Mouse (Mus musculus): ENCODE results near the gene Banp.

Gene Banp

DNA sequence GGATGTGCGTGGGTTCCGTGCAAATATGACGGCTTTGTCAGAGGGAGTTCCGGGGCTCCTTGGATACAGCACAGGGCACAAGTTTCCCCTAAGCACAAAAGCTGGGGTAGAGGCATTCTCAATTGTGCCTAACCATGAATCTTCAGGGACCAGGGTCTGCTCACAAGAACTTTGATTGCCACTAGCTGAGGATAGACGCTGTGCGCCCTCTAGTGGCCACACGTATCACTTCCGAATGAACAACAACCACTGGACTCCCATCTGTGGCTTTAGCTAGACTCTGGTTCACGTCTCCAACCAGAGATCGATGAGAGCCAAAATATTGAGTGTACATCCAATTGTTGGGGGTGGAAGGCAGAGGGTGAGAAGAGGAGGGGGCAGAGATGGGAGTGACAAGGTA is 23.9 kb upstream of the Banp start:
- DNase-seq (ENCODE audit: extremely low read depth, insufficient read length, low spot score), result no peak

DNA sequence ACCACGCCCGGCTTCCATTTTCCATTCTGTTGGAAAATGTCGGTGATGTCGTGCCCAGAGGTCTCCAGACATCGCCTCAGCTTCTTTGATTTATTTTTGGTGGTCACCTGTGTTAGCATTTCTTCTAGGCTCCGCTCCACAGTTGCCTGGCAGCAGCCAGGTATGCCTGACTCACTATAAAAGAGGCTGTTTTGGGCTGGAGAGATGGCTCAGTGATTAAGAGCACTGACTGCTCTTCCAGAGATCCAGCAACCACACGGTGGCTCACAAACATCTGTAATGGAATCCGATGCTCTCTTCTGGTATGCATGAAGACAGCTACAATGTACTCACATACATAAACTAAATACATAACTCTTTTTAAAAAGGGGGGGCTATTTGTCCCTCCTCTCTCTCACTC is 23.3 kb upstream of the Banp start:
- DNase-seq (ENCODE audit: extremely low read depth, insufficient read length, low spot score), result no peak

DNA sequence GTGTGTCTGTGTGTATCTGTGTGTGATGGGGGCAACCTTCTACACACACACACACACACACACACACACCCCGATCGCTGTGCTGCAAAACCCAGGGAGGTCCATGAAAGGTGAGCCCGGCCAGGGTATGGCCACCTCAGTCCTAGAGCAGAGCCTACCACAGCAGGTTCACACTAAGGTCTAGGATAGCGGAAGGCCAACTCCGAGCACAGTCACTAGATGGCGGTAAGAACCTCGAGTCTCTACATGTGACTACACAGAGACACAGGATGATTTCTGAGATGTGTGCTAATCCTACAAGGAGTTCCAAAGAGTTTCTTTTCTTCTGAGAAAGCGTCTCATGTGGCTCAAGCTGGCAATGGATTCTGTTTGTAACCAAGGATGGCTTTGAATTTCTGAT is 22.2 kb upstream of the Banp start:
- no peak for DNase-seq (ENCODE audit: extremely low read depth, insufficient read length, low spot score)

DNA sequence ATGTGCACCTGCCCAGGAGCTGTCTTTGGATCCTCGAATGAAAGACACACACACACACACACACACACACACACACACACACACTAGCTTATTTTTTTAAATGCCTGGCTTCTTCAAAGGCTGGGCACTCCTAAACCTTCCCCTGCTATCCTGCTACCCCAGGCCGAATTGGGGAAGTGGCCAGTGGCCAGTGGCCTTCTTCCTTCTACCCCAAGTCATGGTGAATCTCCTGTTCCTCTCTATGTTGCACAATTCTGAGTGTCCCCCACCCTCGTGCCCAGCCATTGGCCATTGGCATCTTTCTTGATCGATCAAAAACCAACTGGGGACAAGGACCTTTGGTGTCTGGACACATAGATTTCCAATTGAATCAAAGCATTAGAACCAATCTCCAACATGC is 19.5 kb upstream of the Banp start:
- no peak for DNase-seq (ENCODE audit: extremely low read depth, insufficient read length, low spot score)

DNA sequence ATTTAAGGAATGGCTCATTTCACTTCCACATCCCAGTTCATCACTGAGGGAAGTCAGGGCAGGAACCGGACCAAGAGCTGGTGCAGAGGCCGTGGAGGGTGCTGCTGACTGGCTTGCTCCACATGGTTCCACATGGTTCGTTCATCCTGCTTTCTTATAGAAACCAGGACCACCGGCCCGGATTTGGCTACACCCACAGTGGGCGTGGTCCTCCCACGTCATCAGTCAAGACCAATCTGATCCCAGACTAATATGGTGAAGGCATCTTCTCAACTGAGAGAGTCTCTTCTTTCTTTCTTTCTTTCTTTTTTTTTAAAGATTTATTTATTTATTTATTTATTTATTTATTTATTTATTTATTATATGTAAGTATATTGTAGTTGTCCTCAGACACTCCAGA is 18.0 kb upstream of the Banp start:
- no peak for DNase-seq (ENCODE audit: extremely low read depth, insufficient read length, low spot score)

DNA sequence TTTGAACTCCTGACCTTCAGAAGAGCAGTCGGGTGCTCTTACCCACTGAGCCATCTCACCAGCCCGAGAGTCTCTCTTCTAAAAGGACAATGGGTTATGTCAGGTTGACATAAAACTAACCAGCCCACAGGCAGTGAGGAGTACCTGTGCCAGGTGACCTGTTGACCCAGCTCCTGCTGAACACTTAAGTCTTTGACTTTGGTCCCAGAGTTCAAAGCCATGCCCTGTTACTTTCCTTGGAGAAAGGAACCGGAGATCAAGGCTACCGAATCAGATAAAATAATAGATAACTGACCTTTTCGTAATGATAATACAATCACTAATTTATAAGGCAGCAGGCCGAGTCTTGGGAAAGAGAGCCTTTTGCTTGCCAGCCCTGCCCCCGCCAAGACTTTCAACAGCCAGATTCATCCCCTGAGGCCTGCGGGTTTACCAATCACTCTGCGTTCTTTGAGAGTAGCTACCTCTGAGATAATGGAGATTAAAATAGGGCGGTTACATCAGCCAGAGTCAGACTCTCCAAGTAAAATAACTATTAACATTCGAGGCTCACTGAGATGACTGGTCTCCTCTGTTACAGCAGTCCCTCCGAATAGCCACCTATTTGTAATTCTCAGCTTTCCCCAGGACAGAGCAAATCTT is 17.4 kb upstream of the Banp start:
- DNase-seq (ENCODE audit: extremely low read depth, insufficient read length, low spot score), result no peak

DNA sequence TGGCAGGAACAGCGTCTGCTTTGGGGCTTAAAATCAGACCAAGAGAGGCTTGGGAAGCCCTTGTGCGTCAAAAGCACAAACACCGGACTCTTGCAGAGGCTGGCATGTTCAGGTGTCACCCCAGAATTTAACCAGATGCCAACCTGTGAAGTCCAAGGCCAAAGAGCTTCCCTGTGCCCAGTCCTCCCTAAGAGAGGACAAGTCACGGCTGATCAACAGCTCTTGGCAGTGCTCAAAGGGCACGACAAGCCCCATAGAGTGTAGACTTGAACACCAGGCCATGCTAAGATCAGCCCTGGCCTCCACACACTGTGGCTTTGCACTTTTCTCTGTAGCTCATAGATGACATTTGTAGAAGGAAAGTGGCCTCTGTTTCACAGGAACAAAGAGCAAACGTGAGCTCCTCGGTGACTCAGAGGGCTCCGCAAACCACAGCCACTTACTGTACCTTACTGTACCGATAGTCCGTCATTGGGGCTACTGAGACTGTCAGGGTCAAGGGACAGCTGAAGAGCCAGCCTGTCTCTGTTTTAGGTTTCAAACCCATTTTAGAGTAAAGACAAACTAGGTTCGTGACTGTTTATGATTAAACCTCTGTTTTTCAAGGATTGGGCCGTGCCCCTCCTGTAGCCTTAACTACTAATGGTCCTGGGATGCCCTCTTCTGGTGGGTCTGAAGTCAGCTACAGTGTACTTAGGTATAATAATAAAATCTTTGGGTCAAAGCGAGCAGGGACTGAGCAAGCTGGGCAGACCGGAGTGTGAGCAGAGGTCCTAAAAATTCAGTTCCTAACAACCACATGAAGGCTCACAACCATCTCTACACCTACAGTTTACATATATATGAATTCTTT is 16.7 kb upstream of the Banp start:
- no peak for DNase-seq (ENCODE audit: extremely low read depth, insufficient read length, low spot score)

DNA sequence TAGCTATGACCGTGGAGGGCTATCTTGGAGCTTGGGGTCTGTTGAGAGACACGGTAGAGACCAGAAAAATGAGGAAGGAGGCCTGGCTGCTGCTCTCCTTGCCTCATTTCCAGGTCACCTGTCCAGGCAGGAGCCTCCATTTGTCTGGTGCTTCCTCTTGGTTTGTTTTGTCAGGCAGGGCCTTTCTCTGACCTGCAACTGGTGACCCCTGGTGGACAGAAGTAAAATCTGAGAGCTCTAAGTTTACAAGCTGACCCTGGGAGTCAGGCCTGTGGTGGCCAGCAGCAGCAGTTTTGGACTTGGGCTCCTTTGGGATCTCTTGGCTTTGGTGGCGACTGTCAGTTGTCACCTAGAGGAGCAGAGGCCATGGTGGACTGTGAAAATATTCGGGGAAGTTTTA is 15.0 kb upstream of the Banp start:
- no peak for DNase-seq (ENCODE audit: extremely low read depth, insufficient read length, low spot score)

DNA sequence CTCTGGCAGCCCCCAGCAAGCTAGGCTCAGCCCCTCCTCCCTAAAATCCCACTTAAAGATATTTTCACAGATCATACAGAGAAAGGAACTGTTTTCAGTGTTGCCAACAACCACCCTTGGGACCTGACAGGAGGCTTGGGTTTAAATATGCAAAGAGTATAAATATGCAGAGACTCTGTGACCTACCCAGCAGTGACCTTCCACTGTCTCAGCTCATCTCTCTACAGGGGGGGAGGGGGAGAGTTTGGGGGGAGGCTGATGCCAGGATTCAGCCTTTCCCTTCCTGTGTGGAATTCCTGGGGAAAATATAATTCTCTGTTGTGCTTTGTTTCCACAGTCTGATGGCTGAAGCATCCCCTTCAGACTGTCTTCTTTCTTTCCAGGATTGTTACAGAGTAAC is 14.6 kb upstream of the Banp start:
- DNase-seq (ENCODE audit: extremely low read depth, insufficient read length, low spot score), result no peak

DNA sequence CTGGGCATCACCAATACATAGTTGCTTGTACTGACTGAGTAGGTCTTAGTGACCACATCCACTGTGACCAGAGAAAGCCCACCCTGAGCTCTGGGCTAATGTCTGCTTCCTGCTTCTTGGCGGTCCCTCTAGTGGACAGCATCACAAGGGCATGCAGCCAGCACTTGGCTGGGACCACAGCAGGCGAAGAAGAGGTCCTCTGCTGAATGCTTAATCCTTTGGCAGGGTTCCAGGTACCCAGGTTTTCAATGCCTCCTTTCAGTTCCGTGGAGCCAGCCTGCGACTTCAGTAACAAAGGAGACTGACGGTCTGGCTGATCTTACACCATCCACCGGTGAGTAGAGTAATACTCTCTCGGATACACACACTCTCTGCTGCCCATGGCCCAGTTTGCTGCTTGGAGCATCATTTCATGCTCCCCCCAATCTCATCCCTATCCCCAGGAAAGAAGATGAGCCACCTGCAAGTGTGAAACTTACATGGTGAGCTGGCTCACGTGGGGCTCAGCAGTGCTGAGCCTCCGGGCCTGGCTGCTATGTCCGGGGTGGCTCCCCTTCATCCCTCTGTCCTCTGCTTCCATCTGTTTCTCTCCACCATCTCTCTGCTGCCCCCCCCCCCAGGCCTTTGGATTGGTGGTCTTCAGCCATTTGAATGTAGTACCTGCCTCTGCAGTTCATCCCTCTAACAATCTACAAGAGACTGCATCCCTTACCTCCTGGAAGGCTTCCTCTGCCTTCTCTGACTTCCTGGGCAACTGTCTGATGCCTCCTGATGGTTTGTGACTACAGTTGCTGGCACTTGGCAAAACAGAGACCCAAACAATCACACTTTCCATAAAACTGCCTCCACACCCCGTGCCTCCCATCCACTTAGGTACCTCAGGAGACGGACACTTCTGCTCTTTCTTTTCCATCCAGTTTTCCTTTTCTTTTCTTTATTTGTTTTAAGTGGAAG is 13.9 kb upstream of the Banp start:
- DNase-seq (ENCODE audit: extremely low read depth, insufficient read length, low spot score), result no peak

DNA sequence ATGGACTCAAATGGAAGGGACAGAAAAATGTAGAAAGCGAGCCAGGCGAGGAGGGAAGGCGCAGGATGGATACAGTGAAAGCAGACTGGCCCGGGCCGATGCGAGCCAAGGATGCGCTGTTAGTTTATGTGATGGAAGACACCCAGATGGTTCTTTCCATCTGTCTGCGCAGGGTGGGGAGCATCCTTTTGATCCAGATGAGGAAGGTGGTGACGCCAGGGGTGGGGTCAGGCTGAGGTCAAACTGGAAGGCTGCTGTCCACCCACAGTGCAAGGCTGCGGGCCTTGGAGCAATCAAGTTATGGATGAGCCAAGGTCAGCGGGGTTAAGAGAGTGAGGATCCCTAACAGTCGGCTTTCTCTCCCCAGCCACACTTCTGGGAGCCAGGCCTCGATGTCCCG is 13.2 kb upstream of the Banp start:
- no peak for DNase-seq (ENCODE audit: extremely low read depth, insufficient read length, low spot score)

DNA sequence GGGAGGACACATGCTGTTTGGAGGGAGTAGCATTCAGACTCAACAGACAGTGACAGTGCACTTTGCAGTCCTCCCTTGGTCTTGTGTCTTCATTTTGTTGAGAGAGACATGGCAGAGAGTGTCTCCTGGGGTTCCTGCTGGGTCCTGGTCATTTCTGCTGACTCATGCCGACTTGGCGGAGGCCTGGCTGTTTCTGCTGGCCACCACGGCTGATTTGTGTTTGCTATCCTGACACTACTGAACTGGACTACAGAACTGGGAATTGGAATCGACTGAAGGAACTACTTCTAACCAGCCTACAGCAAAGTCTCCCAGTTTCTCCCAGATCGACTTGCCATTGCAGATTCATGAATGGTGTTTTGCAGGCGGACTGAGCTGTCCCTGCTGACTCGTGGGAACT is 10.8 kb upstream of the Banp start:
- DNase-seq (ENCODE audit: extremely low read depth, insufficient read length, low spot score), result no peak

DNA sequence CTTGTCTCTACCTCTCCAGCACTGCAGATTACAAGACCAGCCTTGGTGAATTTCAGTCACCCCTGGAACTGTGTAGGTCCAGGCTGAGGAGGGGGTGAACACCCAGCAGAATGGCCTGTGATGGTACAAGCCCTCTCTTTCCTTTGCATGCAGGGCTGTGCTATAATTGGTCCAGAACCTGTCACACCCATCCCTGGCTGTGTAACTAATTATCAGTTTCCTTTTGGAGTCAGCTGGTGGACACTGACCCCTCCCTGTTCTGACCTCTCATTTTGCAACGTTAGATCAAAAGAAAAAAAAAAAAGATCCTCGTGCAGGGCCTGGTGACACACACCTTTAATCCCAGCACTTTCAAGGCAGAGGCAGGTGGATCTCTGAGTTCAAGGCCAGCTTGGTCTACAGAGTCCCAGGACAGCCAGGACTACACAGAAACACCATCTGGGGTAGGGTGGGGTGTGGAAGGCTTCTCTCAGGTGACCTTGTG is 6.5 kb upstream of the Banp start:
- DNase-seq (ENCODE audit: extremely low read depth, insufficient read length, low spot score), result no peak

DNA sequence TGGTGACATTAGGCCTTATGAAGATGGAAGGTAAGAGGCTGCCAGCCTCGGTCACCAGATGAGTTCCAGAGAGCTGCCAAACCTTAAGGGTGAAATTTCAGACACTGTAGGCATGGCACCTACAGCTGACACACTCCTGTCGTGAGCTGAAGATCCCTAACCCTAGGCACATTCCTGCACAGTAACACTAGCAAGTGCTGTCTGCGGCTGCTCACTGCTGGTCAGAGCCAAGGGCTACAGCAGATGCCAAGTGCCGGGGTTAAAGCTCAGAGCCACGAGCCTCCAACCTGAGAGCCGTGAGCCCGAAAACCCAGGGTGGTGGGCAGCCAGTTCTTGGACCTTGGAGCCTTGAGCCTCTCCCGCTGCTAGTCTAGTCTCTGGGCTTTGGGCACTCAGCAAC is 5.8 kb upstream of the Banp start:
- no peak for DNase-seq (ENCODE audit: extremely low read depth, insufficient read length, low spot score)

DNA sequence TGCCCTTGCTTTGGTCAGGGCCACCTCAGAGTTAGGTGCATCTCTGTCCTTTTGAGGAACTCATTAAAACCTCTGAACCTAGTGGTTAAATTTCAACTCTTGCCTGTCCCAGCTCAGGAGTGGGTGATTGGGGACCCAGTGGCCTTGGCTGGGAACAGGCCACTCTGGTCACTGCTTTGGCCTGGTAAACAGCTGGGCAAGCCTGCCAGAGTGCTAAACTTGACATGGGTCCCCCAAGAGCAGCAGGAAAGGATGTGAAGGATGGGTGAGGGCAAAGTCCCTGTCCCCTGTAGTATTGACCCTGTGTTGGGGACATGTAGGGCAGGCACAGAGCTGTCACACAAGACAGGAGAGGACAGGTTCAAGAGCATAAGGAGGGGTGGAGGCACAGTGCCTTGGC is 4.7 kb upstream of the Banp start, which contains the start of gene Car5a:
Gene Car5a (minus strand): TSS at position 74 of the 400 bp plus-strand sequence.
- no peak for DNase-seq (ENCODE audit: extremely low read depth, insufficient read length, low spot score)

DNA sequence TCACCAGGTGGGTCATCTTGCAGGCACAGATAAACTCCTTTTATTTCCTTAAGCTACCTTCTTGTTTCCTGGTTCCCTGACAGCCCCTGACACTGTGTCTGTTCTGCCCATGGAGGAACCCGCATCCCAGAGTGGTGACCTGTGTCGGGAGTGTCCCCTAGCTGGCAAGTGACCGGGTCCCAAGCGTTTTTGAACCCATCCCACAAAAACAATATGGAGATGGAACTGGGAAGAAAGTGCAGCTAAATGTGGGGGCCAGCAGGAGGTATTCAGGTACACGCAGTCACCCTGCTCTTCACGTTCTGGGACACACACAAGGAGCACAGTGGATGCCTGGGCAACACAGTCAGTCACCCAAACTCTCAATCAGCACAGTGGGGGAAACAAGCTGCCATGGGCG is 3.2 kb upstream of the Banp start:
- DNase-seq (ENCODE audit: extremely low read depth, insufficient read length, low spot score), result no peak

DNA sequence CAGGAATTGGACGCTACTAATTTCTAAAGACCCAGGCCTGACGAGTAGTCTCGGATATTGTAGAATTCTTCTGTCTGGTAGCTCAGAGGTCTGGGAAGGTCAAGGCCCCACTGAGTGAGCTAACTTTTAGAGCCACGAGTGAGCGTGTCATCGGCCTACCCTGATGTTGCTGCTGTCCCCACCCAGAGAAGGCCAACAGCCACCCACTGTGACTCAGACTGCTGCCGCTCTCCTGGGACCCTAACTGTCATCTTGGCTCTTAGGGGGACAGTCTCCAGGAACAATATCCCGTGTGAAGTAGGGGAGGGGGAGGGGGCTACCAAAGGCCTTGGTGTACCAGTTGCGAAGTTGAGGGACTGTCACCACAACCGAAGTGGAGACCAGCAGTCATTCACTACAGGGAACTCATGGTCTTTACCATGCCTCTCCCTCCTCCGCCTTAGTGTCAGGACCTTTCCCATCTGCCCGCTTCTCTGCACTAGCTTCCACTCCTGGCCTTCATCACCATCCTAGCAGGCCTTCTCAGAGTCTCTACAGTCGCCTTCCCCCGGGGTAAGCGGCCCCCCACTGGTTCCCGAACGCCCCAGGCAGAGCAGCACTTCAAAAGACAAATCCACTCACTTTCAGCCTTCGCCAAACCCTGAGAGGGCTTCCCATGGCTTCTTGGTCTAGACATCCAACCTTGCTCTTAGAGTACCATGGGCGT is 2.4 kb upstream of the Banp start:
- DNase-seq (ENCODE audit: extremely low read depth, insufficient read length, low spot score), result no peak

DNA sequence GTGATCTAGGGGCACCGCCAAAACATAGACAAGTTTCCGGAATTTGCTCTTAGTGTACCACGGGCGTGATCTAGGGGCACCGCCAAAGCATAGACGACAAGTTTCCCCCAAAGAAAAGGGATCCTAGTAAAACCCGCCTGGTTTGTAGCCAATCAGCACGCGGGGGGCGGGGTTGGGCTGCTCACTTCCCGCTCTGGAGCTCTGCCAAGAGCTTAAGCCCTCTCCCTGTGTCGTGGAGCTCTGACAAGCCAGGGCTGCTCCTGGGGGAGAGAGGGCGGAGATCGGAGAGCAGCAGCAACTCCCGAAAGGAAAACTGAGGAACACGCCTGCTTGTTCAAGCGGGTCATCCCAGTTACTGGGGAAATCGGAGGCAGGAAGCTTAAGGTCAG is 1.8 kb upstream of the Banp start:
- DNase-seq (ENCODE audit: extremely low read depth, insufficient read length, low spot score), result no peak

DNA sequence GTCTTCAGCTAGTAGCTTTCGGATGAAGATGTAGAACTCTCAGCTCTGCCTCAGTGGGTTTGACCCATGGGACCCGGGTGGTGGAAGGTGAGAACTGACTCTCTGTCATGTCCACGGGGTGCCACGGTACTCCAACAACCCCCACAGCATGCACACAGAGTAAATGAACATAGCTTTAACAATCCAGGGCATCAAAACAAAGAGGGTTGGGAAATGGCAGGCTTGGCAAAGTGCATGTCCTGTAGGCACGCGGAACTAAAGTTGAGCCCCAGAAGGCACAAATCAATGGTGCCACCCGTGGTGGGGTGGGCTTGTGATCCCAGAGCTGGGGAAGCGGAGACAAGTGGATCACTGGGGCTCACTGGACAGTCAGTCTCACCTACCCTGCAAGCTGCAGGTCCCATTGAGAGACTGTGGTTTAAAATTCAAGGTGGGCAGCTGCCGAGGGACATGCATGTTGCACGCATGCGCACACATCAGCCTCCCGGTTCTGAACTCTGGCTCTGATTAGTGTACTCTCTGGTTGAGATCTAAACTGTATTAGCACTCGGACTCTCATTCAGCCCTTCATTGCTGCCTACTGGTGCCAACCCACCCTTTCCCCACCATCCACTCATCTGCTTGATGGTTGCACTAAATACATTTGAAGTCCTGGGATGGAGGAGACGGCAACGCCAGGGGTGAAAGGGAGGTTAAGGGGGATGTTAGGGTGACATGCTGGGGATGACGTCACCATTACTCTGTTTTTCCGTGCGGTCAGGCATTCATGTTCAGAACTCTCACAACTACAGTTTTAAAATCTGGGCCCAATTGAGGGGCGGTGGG is 1.0 kb upstream of the Banp start:
- DNase-seq (ENCODE audit: extremely low read depth, insufficient read length, low spot score), result no peak
